Mouse (Mus musculus) heart, adult 2 months (tissue): Measurements from ENCODE around the gene Dlg4.

Experiments
- CTCF ChIP-seq: fragments of 200-600 bp; IDR thresholded peaks from 2 replicates; pipeline ENCODE4 v1.8.1; 2022; ENCODE audit warnings: antibody characterized with exemption, mild to moderate bottlenecking, moderate library complexity
- EP300 ChIP-seq: fragments of 200-500 bp; IDR thresholded peaks from 2 replicates; pipeline ENCODE4 v1.6.1; 2011; ENCODE audit warnings: low read depth, low read length, control low read depth; ENCODE audit not compliant: insufficient read depth
- POLR2A ChIP-seq: fragments of 200-500 bp; IDR thresholded peaks from 2 replicates; pipeline ENCODE4 v1.6.1; 2011; ENCODE audit warnings: mild to moderate bottlenecking, low read depth, low read length, control low read depth; ENCODE audit not compliant: insufficient read depth

DNA sequence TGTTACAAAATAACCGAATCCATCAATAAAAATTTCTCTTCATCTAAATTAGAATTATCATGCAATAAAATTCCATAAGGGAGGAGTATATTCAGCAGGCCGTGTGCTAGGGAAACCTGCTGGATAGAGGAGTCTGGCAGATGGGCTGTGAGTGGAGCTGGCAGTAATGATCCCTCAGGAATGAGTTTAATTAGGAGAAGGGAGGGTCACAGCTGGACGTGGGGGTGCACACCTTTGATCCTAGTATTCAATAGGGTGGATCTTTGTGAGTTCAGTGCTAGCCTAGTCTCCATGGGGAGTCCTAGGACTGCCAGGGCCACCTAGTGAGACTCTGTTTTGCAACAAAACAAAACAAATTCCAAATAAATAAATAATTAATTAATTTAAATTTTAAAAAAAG is 51.5 kb downstream of the Dlg4 start:
- TF ChIP-seq CTCF = no peak
- TF ChIP-seq POLR2A = no peak
- no peak for TF ChIP-seq EP300
